Mouse (Mus musculus) brain, embryonic 14.5 days (tissue): ENCODE measurements around the gene Tnni3.

Experiments used
- CTCF ChIP-seq: fragments of 200-500 bp; IDR thresholded peaks from 2 replicates; pipeline ENCODE4 v1.5.1; 2012; ENCODE audit warnings: inconsistent platforms, mild to moderate bottlenecking, moderate library complexity, borderline replicate concordance; ENCODE audit not compliant: insufficient read depth, insufficient read length; ENCODE audit errors: extremely low read depth
- POLR2A ChIP-seq: fragments of 200-500 bp; IDR thresholded peaks from 2 replicates; pipeline ENCODE4 v1.6.1; 2012; ENCODE audit warnings: mild to moderate bottlenecking, inconsistent platforms, borderline replicate concordance; ENCODE audit not compliant: poor library complexity, insufficient read depth, insufficient read length, severe bottlenecking; ENCODE audit errors: extremely low read depth

DNA sequence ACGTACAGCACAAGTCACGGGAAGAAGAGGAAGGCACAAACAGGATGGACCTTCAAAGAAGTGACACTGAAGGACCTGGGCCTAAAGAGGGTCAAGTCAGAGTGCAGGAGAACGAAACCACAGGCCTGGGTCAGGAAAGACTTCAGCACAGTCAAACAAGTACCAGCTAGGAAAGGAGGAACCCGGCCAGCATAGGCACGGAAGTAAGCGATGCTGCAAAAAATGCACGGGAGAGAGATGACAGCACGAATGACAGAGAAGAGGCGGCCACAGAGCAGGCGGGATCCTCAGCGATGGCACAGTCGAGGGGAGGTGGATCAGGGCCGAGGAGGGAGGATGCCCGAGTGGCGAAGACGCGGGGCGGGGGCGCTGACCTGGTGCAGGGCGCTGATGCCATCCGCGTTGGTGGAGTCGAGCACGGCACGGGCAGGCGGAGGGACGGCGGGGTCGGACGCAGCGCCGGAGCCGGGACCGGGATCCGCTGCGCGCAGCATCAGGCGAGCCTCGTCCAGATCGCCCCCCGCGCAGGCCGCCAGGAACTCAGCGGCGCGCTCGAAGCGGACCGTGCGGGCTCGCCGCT is 23.0 kb downstream of the Tnni3 start:
- no peak for TF ChIP-seq POLR2A
- no peak for TF ChIP-seq CTCF
